Mouse (Mus musculus): ENCODE measurements at regions not wholly inside any gene's neighbourhood (a gene's known extent, or its start where the extent isn't known, plus 50 kb on each side); places are given as distances from the start of the nearest gene placed in this dataset.

DNA sequence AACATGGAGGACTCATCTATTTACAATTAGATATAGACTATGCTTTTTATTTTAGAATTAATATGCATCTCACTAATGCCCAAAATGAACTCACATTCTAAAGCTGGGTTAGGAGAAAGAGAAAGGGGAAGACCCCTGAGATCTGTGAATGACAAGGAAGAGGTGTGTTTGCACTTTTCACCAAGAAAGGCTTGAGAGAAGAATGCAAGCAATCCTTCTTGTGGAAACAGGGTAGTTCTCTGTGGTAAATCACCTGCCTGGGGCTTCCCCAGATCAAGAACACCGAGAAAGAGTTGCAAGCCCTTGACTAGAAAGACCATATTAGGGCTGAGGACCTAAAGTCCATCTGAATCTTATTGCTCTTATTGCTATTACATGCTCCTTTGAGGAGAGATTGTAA, 1037.6 kb downstream of the Gsdmc2 start:
- TF ChIP-seq POLR2A (IDR thresholded peaks at IDR 0.05; ENCODE audit: control insufficient read depth in 1 of 2, insufficient read depth in 1 of 2, low read depth in 1 of 2, low read length in 2 of 2, poor library complexity in 1 of 2) = no peak
- no peak for TF ChIP-seq CHD1 (IDR thresholded peaks at IDR 0.05; ENCODE audit: low read depth, low read length)
- no peak for TF ChIP-seq MXI1 (IDR thresholded peaks at IDR 0.05; ENCODE audit: low read depth, low read length)
- TF ChIP-seq CTCF (IDR thresholded peaks at IDR 0.05 in 2 of 3, conservative IDR thresholded peaks at IDR 0.05 in 1 of 3; ENCODE audit: control insufficient read depth in 1 of 3, insufficient read depth in 1 of 3, low read depth in 2 of 3, low read length in 3 of 3, poor library complexity in 1 of 3, severe bottlenecking in 1 of 3) = no peak
- TF ChIP-seq TBP (IDR thresholded peaks at IDR 0.05; ENCODE audit: low read depth, low read length) = no peak
- no peak for TF ChIP-seq NELFE (IDR thresholded peaks at IDR 0.05; ENCODE audit: low read depth, low read length)
- TF ChIP-seq ETS1 (IDR thresholded peaks at IDR 0.05; ENCODE audit: low read depth, low read length) = no peak
- TF ChIP-seq RCOR1 (IDR thresholded peaks at IDR 0.05; ENCODE audit: low read depth, low read length) = no peak
- no peak for TF ChIP-seq TAL1 (IDR thresholded peaks at IDR 0.05; ENCODE audit: low read length)
- no peak for TF ChIP-seq MYC (IDR thresholded peaks at IDR 0.05; ENCODE audit: low read depth, low read length)
- TF ChIP-seq USF1 (IDR thresholded peaks at IDR 0.05; ENCODE audit: low read depth, low read length) = no peak
